Mouse (Mus musculus) myocyte (in vitro differentiated cells): ENCODE results near the gene Txn2.

Source experiments
- MAX ChIP-seq: IDR thresholded peaks from one replicate; pipeline ENCODE4 v1.6.1; 2011; ENCODE audit warnings: low read depth, mild to moderate bottlenecking, control low read depth
- POLR2A ChIP-seq: IDR thresholded peaks from one replicate; pipeline ENCODE4 v1.6.1; 2011; ENCODE audit warnings: low read depth, mild to moderate bottlenecking, control low read depth, moderate library complexity; ENCODE audit not compliant: insufficient read length
- POLR2AphosphoS2 ChIP-seq: IDR thresholded peaks from one replicate; pipeline ENCODE4 v1.6.1; 2011; ENCODE audit warnings: low read depth, control low read depth; ENCODE audit not compliant: insufficient read length
- USF1 ChIP-seq: IDR thresholded peaks from one replicate; pipeline ENCODE4 v1.6.1; 2011; ENCODE audit warnings: low read depth, mild to moderate bottlenecking, control low read depth, moderate library complexity

DNA sequence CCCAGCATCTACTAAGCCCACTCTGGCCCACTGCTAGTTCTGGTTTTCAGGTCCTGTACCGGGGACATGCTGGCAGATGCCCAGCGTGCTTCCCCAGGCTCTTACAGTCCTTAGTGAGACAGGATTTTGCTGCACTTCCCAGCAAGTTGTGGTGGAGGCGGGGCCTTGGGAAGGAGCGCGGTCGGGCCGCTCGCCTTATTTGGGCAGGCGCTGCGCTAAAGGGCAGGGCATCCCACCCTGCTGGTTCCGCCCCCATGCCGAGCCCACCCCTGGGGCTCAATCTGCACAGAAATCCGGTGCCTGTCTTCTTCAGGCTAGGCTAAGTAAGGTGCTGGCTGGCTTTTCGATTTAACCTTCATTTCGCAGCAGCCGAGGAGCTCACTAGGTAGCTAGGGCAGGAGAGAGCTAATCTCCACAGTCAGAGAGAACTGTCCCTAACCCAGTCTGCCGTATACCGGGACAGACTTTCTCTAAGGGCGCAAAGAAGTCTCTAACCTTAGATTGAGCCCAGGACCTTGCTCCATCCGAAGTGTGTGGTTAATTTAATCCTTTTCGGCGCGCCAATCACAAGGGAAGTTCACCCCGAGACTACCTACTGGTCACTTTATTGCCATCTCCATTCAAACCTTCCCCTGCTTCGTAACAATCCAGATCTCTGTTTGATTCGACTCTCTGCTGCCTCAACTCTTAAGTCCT, 23.4 kb downstream of the Txn2 start:
- TF ChIP-seq MAX (no peak), POLR2A (peak; percentile 71), POLR2AphosphoS2 (peak; percentile 63), USF1 (no peak)
